Mouse (Mus musculus) heart, postnatal 0 days (tissue): ENCODE results near the gene Tll2. TPM values are rescaled to one million over a fixed set of nuclear protein-coding genes. Genes with fewer than 3 reads are reported as not detected.

ENCODE experiments used
- ATAC-seq: fragments of 200-750 bp; cut with Nextera tagmentation; 2 replicates; pipeline ENCODE4 v1.8.0; 2017; ENCODE audit warnings: low read depth, moderate number of reproducible peaks, moderate library complexity; ENCODE audit not compliant: insufficient read depth
- DNase-seq: peaks from one replicate; pipeline ENCODE4 v3.0.0-alpha.2; 2016; ENCODE audit warnings: low spot score
- H3K27ac ChIP-seq: fragments of 300-500 bp; sonication (generic); 2 replicates; pipeline ENCODE4 v1.5.1; 2014; ENCODE audit warnings: low read depth, mild to moderate bottlenecking
- H3K27me3 ChIP-seq: fragments of 300-500 bp; sonication (generic); 2 replicates; pipeline ENCODE4 v1.6.1; 2014; ENCODE audit warnings: low read length, mixed read lengths; ENCODE audit not compliant: control insufficient read depth, insufficient read depth
- H3K36me3 ChIP-seq: fragments of 300-500 bp; sonication (generic); replicated peaks from 2 replicates; pipeline ENCODE4 v1.6.1; 2014; ENCODE audit warnings: low read length, mixed read lengths; ENCODE audit not compliant: control insufficient read depth, insufficient read depth
- H3K4me1 ChIP-seq: fragments of 300-500 bp; sonication (generic); 2 replicates; pipeline ENCODE4 v1.6.1; 2014; ENCODE audit warnings: antibody characterized with exemption; ENCODE audit not compliant: control insufficient read depth, insufficient read depth
- H3K4me2 ChIP-seq: fragments of 300-500 bp; sonication (generic); 2 replicates; pipeline ENCODE4 v1.6.1; 2014; ENCODE audit warnings: low read depth, mild to moderate bottlenecking, low read length, moderate library complexity
- H3K4me3 ChIP-seq: fragments of 300-500 bp; sonication (generic); 2 replicates; pipeline ENCODE4 v1.5.1; 2014; ENCODE audit warnings: low read depth, low read length
- H3K9ac ChIP-seq: fragments of 300-500 bp; sonication (generic); replicated peaks from 2 replicates; pipeline ENCODE4 v1.6.1; 2014; ENCODE audit warnings: low read depth, low read length, mixed read lengths
- H3K9me3 ChIP-seq: fragments of 300-500 bp; sonication (generic); replicated peaks from 2 replicates; pipeline ENCODE4 v1.6.1; 2016; ENCODE audit warnings: low read length; ENCODE audit not compliant: control insufficient read depth
- CTCF ChIP-seq: IDR thresholded peaks from 2 replicates; pipeline ENCODE4 v1.5.1; 2016; ENCODE audit warnings: antibody characterized with exemption, control low read depth, low read depth
- EP300 ChIP-seq: IDR thresholded peaks from 2 replicates; pipeline ENCODE4 v1.6.1; 2016; ENCODE audit warnings: antibody characterized with exemption, low read depth
- WGBS: fragments of 180-500 bp; shearing (Covaris S2); extraction: QIAGEN DNeasy Blood & Tissue Kit; methylation state at CpG from one replicate; pipeline ENCODE4 v1.1.7; 2014; 5-methylcytosine and 5-hydroxymethylcytosine counted together
- polyA plus RNA-seq: library from polyadenylated mRNA; unstranded; fragments of >200 nt; fragmentation: Nextera tagmentation; extraction: Ambion mirVana; gene quantifications from 2 replicates; pipeline ENCODE4 v1.2.1, GENCODE M21; 2015
- total RNA-seq: library from RNA; depleted of rRNA; stranded (reverse); fragments of >200 nt; gene quantifications from 2 replicates; pipeline ENCODE4 v1.2.3, GENCODE M21; 2014; ENCODE audit warnings: low replicate concordance

The Tll2 gene
- total and polyA plus RNA-seq, 2 experiments from 2014 or later = 0.15 TPM

GRCm38 (mm10) chr19:41152462-41152861 lies 54.2 kb downstream of the Tll2 start:
- DNase-seq = peak; percentile 23
- no peaks in the 10 kb centered on the region for H3K27me3 ChIP-seq
- ATAC-seq = no peak
- H3K27ac ChIP-seq = no peak overlapping the region
- no peak overlapping the region for H3K4me3 ChIP-seq
- H3K36me3 ChIP-seq = no peaks in the 10 kb centered on the region
- 65% methylated on average over 4 of the region's 4 CpGs for WGBS
- TF ChIP-seq EP300 = no peak
- no peak for TF ChIP-seq CTCF
- H3K4me2 ChIP-seq = no peak overlapping the region
- no peaks in the 10 kb centered on the region for H3K9me3 ChIP-seq
- no peaks in the 10 kb centered on the region for H3K4me1 ChIP-seq
- no peak overlapping the region for H3K9ac ChIP-seq

GRCm38 (mm10) chr19:41152016-41152370 lies 54.6 kb downstream of the Tll2 start:
- H3K27me3 ChIP-seq = no peaks in the 10 kb centered on the region
- no peaks in the 10 kb centered on the region for H3K9me3 ChIP-seq
- no peaks in the 10 kb centered on the region for H3K36me3 ChIP-seq
- H3K27ac ChIP-seq = peak overlapping the region; percentile 34; the same call in 1 of the 2 replicates
- no peak overlapping the region for H3K4me2 ChIP-seq
- no peaks in the 10 kb centered on the region for H3K4me1 ChIP-seq
- no peak overlapping the region for H3K9ac ChIP-seq
- H3K4me3 ChIP-seq = no peak overlapping the region
- DNase-seq = no peak
- TF ChIP-seq CTCF (no peak), EP300 (no peak)
- WGBS = 78% methylated on average over 3 of the region's 3 CpGs
- no peak; the same call in 1 of the 2 replicates for ATAC-seq

GRCm38 (mm10) chr19:41151321-41152015 lies 55.2 kb downstream of the Tll2 start:
- Histone ChIP-seq H3K9ac (no peak overlapping the region), H3K9me3 (no peaks in the 10 kb centered on the region), H3K4me3 (no peak overlapping the region), H3K27ac (peak overlapping the region; percentile 34; the same call in 1 of the 2 replicates), H3K36me3 (no peaks in the 10 kb centered on the region), H3K4me1 (no peaks in the 10 kb centered on the region), H3K27me3 (no peaks in the 10 kb centered on the region), H3K4me2 (no peak overlapping the region)
- TF ChIP-seq CTCF = no peak
- no peak for DNase-seq
- ATAC-seq = no peak; the same call in 1 of the 2 replicates
- 45% methylated on average over 7 of the region's 7 CpGs for WGBS

- ATAC-seq (no peak), DNase-seq (no peak)
- no peak overlapping the region for H3K4me2 ChIP-seq
- H3K27me3 ChIP-seq = no peaks in the 10 kb centered on the region
- H3K9me3 ChIP-seq = no peaks in the 10 kb centered on the region
- H3K4me1 ChIP-seq = no peaks in the 10 kb centered on the region
- 81% methylated on average over 8 of the region's 8 CpGs for WGBS
- TF ChIP-seq CTCF = no peak
- TF ChIP-seq EP300 = no peak
- H3K27ac ChIP-seq = no peak overlapping the region
- no peaks in the 10 kb centered on the region for H3K36me3 ChIP-seq
- no peak overlapping the region for H3K4me3 ChIP-seq
- no peak overlapping the region for H3K9ac ChIP-seq
Measured at GRCm38 (mm10) chr19:41140961-41141360, 65.7 kb downstream of the Tll2 start.

- H3K36me3 ChIP-seq = no peaks in the 10 kb centered on the region
- no peaks in the 10 kb centered on the region for H3K9me3 ChIP-seq
- H3K27ac ChIP-seq = no peak overlapping the region
- TF ChIP-seq EP300 (no peak), CTCF (no peak)
- H3K4me1 ChIP-seq = no peaks in the 10 kb centered on the region
- ATAC-seq = no peak
- H3K9ac ChIP-seq = no peak overlapping the region
- WGBS = 44% methylated on average over 4 of the region's 4 CpGs
- no peak overlapping the region for H3K4me3 ChIP-seq
- DNase-seq = no peak
- no peak overlapping the region for H3K4me2 ChIP-seq
- H3K27me3 ChIP-seq = no peaks in the 10 kb centered on the region
Measured at GRCm38 (mm10) chr19:41139629-41140028, 67.0 kb downstream of the Tll2 start.

- H3K9me3 ChIP-seq = no peaks in the 10 kb centered on the region
- ATAC-seq = no peak
- 55% methylated on average over 3 of the region's 3 CpGs for WGBS
- no peak overlapping the region for H3K27ac ChIP-seq
- no peaks in the 10 kb centered on the region for H3K4me1 ChIP-seq
- no peak for TF ChIP-seq EP300
- TF ChIP-seq CTCF = no peak
- no peak overlapping the region for H3K4me2 ChIP-seq
- H3K9ac ChIP-seq = no peak overlapping the region
- no peaks in the 10 kb centered on the region for H3K36me3 ChIP-seq
- no peak overlapping the region for H3K4me3 ChIP-seq
- DNase-seq = no peak
- no peaks in the 10 kb centered on the region for H3K27me3 ChIP-seq
Measured at GRCm38 (mm10) chr19:41123009-41123408, 83.6 kb downstream of the Tll2 start.
